Mouse (Mus musculus) monocyte, adult 2 months (primary cell): ENCODE results near the gene Tmem33.

ENCODE experiments used
- DNase-seq, 2 experiments: peaks; one replicate each; pipeline ENCODE4 v3.0.0; 2022; ENCODE audit warnings: low spot score in 2 of 2, low read depth in 1 of 2

Gene Tmem33

GRCm38 (mm10) chr5:67255664-67256063 is 4.7 kb upstream of the Tmem33 start:
- DNase-seq: no peak

GRCm38 (mm10) chr5:67258473-67258872 is 1.9 kb upstream of the Tmem33 start:
- DNase-seq: no peak

GRCm38 (mm10) chr5:67260159-67260530 is 220 bp upstream of the Tmem33 start:
- no peak for DNase-seq

GRCm38 (mm10) chr5:67262964-67263363 is 2.6 kb downstream of the Tmem33 start:
- DNase-seq: no peak

GRCm38 (mm10) chr5:67266106-67266505 is 5.7 kb downstream of the Tmem33 start:
- no peak for DNase-seq

- no peak for DNase-seq
Observed at GRCm38 (mm10) chr5:67269309-67269708, 8.9 kb downstream of the Tmem33 start.

- DNase-seq: no peak
Observed at GRCm38 (mm10) chr5:67279407-67279806, 19.0 kb downstream of the Tmem33 start.

GRCm38 (mm10) chr5:67279840-67280239 is 19.5 kb downstream of the Tmem33 start:
- DNase-seq: no peak

- no peak for DNase-seq
Observed at GRCm38 (mm10) chr5:67280400-67280799, 20.0 kb downstream of the Tmem33 start.

GRCm38 (mm10) chr5:67295029-67295428 is 34.7 kb downstream of the Tmem33 start:
- DNase-seq: no peak

GRCm38 (mm10) chr5:67295682-67296081 is 35.3 kb downstream of the Tmem33 start:
- DNase-seq: no peak

- DNase-seq: no peak
Observed at GRCm38 (mm10) chr5:67296171-67296570, 35.8 kb downstream of the Tmem33 start.

GRCm38 (mm10) chr5:67297026-67297813 is 36.9 kb downstream of the Tmem33 start:
- DNase-seq: no peak

GRCm38 (mm10) chr5:67299847-67300412 is 39.6 kb downstream of the Tmem33 start:
- DNase-seq: no peak

GRCm38 (mm10) chr5:67300926-67301597 is 40.7 kb downstream of the Tmem33 start:
- no peak for DNase-seq

GRCm38 (mm10) chr5:67301722-67302331 is 41.5 kb downstream of the Tmem33 start:
- no peak for DNase-seq

- DNase-seq: no peak
Observed at GRCm38 (mm10) chr5:67303816-67304215, 43.5 kb downstream of the Tmem33 start.

- DNase-seq: peak; percentile 57 to 86
Observed at GRCm38 (mm10) chr5:67306698-67307521, 46.5 kb downstream of the Tmem33 start, which contains the start of gene Slc30a9. TSS of gene Slc30a9 (plus strand) at chr5:67306955.

GRCm38 (mm10) chr5:67307659-67308222 is 47.4 kb downstream of the Tmem33 start:
- no peak for DNase-seq

- DNase-seq: no peak
Observed at GRCm38 (mm10) chr5:67311811-67312521, 51.6 kb downstream of the Tmem33 start.
